Mouse (Mus musculus) left cerebral cortex, adult 2 months (tissue): Measurements from ENCODE around the gene Sik2. TPM values are rescaled to one million over a fixed set of nuclear protein-coding genes. Genes with fewer than 3 reads are reported as not detected.

Experiments
- DNase-seq, 2 experiments: peaks; one replicate each; pipeline ENCODE4 v3.0.0; 2021 to 2022; ENCODE audit warnings: low spot score in 2 of 2, mixed read lengths in 1 of 2; ENCODE audit errors: extremely low spot score in 1 of 2
- H3K27ac ChIP-seq: fragments of 200-600 bp; 2 replicates; pipeline ENCODE4 v1.8.1; 2022
- H3K4me3 ChIP-seq: fragments of 200-600 bp; 2 replicates; pipeline ENCODE4 v1.8.1; 2022
- CTCF ChIP-seq: fragments of 200-600 bp; IDR thresholded peaks from 2 replicates; pipeline ENCODE4 v1.8.1; 2022; ENCODE audit warnings: antibody characterized with exemption, mild to moderate bottlenecking, moderate library complexity
- intact Hi-C: fragments of 180-260 bp; cut with DNase I; formaldehyde crosslinking; loops from one replicate; pipeline ENCODE4 v1.15.1; 2025
- total RNA-seq, 2 experiments: library from RNA; stranded (reverse); gene quantifications; 2 replicates each; pipeline ENCODE4 v1.2.3; 2021

Sik2 gene
- total RNA-seq, 2 experiments from 2014 or later, result 57.5 to 84.4 TPM

DNA sequence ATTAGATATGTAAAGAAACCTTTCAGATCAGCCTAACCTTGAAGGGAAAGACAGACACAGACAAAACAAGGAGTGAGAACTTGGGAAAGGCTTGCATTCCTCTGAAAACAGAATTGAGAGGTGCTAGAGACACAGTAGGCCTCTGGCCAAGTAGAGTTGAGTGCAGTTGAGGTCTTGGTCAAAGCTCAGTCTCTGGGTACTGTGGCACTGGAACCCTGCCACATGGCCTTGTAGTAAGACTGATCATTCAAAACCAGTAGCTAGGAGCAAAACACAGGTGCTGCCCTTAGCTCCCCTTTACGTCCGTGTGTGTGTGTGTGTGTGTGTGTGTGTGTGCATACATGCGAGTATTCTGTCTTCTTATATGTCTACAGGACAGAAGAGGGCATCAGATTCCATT, 132.6 kb downstream of the Sik2 start:
- intact Hi-C loops, result no loop called here
- DNase-seq, result no peak
- Histone ChIP-seq H3K27ac (no peak overlapping the region), H3K4me3 (no peak overlapping the region)
- no peak for TF ChIP-seq CTCF

DNA sequence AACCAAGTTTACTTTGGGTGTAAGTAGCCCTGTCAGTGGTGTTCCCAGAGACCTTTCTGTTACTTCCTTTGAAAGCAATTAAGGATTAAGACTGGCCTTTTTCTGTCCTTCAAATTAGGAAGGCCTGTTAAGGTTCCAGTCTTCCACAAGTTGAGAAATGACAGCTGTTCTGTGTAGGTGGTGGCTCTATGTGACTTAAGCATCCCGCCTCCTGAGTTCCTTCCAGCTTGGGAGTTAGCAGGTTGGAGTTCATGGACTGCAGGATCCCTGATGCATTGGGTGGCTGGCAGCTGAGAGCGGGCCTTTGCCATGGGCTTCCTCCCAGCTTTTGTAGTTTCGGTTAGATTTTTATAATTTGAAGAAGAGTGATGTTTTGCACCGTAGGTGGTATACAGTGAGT, 133.4 kb downstream of the Sik2 start:
- Histone ChIP-seq H3K27ac (no peak overlapping the region), H3K4me3 (no peak overlapping the region)
- intact Hi-C loops, result no loop called here
- DNase-seq, result no peak
- TF ChIP-seq CTCF, result no peak

DNA sequence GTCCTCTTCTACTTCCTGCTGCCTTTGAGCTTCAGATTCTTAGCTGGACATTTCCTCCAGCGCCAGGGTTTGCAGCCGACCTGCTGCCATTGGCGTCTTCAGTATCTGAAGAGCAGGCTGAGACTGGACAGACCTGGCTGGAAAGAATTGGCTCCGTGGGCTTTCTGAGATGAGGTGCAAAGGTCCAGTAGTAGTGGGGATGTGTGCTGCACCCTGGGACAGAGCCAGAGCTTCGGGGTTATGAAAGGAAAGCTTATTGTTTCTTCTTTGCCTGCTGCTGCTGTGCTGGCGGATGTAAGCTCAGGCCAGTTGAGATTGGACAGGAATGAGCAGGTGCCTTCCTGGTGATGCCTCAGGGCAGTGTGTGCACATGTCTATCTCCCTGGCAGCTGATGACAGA, 134.8 kb downstream of the Sik2 start:
- no peak for TF ChIP-seq CTCF
- Histone ChIP-seq H3K27ac (no peak overlapping the region), H3K4me3 (no peak overlapping the region)
- DNase-seq, result no peak
- intact Hi-C loops, result no loop called here

DNA sequence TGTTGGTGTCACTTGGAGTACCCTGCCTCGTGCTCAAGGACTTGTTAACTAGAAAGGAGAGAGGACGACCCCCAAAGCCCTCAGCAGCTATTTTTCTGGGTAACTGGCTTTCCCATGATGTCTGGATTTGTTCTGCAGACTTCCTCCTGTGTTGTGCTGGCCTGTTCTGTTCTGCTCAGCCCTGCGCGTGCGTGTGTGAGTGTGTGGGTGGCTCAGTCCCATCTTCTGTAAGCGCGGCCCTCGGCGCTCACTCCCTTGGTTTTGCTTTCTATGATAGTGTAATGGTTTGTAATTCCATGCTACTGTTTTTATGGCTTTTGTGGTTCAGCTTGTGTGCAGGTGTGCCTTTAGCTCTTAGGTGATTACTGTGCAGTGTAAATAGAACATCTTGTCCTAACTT, 135.7 kb downstream of the Sik2 start:
- TF ChIP-seq CTCF, result no peak
- no peak overlapping the region for H3K4me3 ChIP-seq
- no peak overlapping the region for H3K27ac ChIP-seq
- intact Hi-C loops, result no loop called here
- no peak for DNase-seq

DNA sequence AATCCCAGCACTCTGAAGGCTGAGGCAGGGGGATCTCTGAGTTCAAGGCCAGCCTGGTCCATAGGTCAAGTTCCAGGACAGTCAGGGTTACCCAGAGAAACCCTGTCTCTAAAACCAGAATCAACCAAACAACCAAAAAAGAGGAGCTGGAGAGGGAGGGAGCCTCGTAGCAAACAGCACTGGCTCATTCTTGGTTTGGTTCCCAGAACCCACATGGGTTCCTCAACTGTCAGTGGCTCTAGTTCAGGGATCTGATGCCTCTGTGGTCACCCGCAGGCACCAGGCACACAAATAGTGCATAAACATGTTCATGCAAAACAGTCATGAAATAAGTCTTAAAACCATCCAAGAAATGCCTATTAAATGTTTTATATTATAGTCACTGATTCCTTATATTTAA, 140.7 kb downstream of the Sik2 start:
- TF ChIP-seq CTCF, result no peak
- no peak for DNase-seq
- Histone ChIP-seq H3K27ac (no peak overlapping the region), H3K4me3 (no peak overlapping the region)
- intact Hi-C loops, result no loop called here

DNA sequence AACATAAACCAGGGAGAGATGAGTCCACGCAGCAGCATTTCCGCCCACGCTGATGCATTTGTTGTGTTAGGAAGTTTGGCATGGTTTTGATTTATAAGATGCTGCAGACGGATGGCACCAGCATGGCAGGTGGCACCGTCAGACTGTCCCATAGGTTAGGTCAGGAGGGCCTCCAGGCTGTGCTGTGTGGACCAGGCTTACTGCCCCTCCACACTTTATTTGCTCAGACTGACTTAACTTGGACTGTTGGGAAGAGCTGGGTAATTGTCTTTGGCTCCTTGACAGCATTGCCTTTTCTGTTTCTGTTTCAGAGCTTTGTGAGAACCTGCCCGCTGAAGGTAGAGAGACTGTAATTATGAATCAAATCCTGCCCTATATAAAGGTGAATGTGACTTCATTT, 141.9 kb downstream of the Sik2 start:
- no peak for DNase-seq
- intact Hi-C loops, result no loop called here
- no peak overlapping the region for H3K4me3 ChIP-seq
- TF ChIP-seq CTCF, result no peak
- no peak overlapping the region for H3K27ac ChIP-seq

DNA sequence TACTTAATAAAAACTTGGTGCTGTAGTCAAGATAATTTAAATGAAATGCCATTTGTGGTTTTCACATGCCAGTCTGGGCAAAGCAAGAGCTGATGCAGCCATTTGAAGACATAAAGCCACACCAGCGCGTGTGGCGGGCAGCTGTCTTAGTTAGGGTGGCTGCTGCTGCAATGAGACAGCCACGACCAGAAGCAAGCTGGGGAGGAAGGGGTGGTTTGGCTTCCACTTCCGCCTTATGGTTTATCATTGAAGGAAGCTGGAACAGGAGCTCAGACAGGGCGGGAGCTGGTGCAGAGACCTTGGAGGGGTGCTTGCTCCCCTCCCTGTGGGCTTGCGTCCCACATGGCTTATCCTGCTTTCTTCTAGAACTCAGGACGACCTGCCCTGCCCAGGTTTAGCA, 143.1 kb downstream of the Sik2 start:
- Histone ChIP-seq H3K27ac (no peak overlapping the region), H3K4me3 (no peak overlapping the region)
- DNase-seq, result no peak
- no peak for TF ChIP-seq CTCF
- intact Hi-C loops, result no loop called here

DNA sequence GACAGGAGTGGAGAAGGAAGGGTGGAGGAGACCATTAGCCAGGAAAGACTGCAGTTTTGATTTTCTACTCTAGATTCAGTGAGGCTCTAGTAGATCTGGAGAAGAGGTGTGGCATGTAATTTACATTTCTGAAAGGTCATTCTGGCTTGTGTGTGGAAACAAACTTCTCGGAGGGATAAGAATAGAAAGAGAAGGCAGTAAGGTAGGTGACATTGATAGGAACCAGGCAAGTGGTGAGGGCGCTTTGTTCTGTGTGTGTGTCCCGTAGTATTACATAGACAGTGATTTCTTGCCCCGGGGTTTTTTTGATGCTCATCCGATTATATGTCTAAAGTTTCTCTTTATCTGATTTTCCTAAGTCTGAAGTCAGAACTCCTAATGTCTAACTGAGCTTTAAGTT, 144.0 kb downstream of the Sik2 start:
- H3K4me3 ChIP-seq, result no peak overlapping the region
- TF ChIP-seq CTCF, result no peak
- intact Hi-C loops, result no loop called here
- DNase-seq, result no peak
- H3K27ac ChIP-seq, result no peak overlapping the region

DNA sequence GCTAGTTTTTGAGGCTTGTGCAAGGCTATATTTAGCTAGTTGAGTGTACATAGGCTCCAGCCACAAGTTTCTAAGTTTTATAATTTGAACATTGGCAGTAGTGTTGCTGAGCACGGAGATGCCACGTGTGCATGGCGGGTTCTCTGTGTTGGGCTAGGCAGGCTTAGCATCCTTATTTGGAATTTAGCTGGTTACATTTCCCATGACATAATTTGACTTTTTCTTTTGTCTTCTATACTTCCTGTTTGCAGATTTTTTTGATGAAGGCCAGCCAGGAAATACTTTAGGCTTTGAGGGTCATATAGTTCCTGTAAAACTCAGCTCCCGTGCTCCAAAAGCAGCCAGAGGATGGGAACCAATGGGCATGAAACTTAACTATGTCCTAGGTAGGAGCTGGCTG, 145.0 kb downstream of the Sik2 start:
- intact Hi-C loops, result no loop called here
- Histone ChIP-seq H3K27ac (no peak overlapping the region), H3K4me3 (no peak overlapping the region)
- DNase-seq, result no peak
- no peak for TF ChIP-seq CTCF

DNA sequence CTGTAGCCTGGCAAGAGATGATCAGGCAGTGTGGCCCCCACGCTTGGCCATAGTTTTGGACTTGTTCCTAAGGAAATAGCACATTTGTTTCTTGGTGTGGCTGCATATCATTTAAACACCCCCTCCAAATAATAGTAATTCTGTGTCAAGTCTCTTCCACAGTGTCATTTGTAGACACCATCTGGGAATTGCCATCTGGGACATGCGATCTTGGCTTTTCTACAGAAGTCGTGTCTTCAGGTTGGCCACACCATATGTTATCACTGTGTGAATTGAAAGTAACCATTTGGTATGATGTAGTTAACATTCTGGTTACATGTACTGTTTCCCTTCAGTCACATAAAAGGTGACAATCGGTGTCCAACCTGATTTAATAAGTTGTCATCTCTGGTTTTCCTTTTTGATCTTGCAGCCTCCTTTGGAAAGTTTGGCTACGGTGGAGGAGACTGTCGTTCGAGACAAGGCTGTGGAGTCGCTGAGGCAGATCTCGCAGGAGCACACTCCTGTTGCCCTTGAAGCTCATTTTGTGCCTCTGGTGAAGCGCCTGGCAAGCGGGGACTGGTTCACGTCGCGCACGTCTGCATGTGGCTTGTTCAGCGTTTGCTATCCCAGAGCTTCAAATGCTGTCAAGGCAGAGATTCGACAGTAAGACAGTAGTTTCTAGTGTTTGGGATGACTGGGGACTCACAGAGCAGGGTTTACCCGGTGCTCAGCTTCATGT, 147.6 kb downstream of the Sik2 start:
- Histone ChIP-seq H3K4me3 (no peak overlapping the region), H3K27ac (no peak overlapping the region)
- DNase-seq, result no peak
- no peak for TF ChIP-seq CTCF
- intact Hi-C loops, result no loop called here

DNA sequence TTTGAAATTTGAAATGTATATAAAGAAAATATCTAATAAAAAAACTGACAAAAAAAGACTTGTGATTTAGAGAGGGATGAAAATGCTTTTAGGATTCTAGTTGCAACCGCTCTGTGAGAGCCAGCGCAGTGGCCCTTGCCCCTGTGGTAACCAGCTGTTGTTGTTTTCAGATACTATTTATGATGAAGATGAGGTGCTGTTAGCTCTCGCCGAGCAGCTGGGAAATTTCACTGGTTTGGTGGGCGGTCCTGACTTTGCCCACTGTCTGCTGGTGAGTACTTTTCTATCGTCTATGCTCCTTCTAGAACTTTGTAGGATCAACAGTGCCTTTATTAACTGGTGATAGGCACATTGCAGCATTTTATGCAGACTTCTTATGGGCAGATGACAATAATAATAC, 150.2 kb downstream of the Sik2 start:
- intact Hi-C loops, result no loop called here
- no peak for DNase-seq
- Histone ChIP-seq H3K4me3 (no peak overlapping the region), H3K27ac (no peak overlapping the region)
- TF ChIP-seq CTCF, result no peak

DNA sequence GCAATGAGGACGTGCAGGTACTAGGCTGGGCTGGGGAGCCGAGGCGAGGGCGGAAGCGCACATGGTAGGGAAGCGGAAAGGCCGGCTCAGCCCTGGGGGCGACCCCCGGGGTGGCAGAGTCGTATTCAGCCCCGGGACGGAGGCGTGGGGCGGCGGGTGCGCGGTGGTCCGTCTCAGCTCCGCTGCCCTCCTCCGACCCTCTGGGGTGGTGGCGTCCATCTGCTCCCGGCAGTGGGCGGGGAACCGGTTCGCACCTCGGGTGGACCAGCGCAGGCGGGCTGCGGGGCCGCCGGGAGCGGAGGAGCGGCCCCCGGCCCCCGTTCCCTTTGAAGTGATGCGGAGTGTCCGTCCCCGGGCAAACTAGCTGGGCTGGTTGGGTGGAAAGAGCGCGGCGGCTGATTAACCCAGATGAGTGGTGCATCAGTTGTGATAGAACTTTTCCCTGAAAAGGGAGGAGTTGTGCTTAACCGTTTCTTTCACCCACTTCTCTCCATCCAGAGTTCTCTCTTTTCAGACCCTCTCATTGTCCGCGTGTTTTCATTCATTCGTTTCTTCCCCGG, 151.7 kb downstream of the Sik2 start:
- DNase-seq, result peak in 1 of 2 experiments; percentile 59
- TF ChIP-seq CTCF, result no peak
- Histone ChIP-seq H3K4me3 (peak overlapping the region; percentile 99), H3K27ac (peak overlapping the region; percentile 92)
- intact Hi-C loops, result no loop called here
